Mouse (Mus musculus): ENCODE data around the gene Lgals1.

The Lgals1 gene

GRCm38 (mm10) chr15:78908982-78909381, 17.5 kb upstream of the Lgals1 start:
- no peak for DNase-seq (ENCODE audit: low spot score in 2 of 2)

GRCm38 (mm10) chr15:78912040-78912439, 14.5 kb upstream of the Lgals1 start:
- no peak for DNase-seq (ENCODE audit: low spot score in 2 of 2)

- DNase-seq (ENCODE audit: low spot score in 2 of 2): peak; percentile 91 to 95
Observed at GRCm38 (mm10) chr15:78913632-78914090, 12.9 kb upstream of the Lgals1 start, which contains the start of gene Pdxp. Pdxp (plus strand) TSS chr15:78913919.

- no peak for DNase-seq (ENCODE audit: low spot score in 2 of 2)
Observed at GRCm38 (mm10) chr15:78914091-78914822, 12.3 kb upstream of the Lgals1 start.

GRCm38 (mm10) chr15:78914823-78915659, 11.5 kb upstream of the Lgals1 start:
- no peak for DNase-seq (ENCODE audit: low spot score in 2 of 2)

GRCm38 (mm10) chr15:78915660-78916017, 10.9 kb upstream of the Lgals1 start:
- peak; percentile 70 to 76 for DNase-seq (ENCODE audit: low spot score in 2 of 2)

- DNase-seq (ENCODE audit: low spot score in 2 of 2): no peak
Observed at GRCm38 (mm10) chr15:78916052-78916826, 10.3 kb upstream of the Lgals1 start.

GRCm38 (mm10) chr15:78918126-78918525, 8.4 kb upstream of the Lgals1 start:
- DNase-seq (ENCODE audit: low spot score in 2 of 2): no peak

GRCm38 (mm10) chr15:78919914-78920313, 6.6 kb upstream of the Lgals1 start:
- no peak for DNase-seq (ENCODE audit: low spot score in 2 of 2)

- DNase-seq (ENCODE audit: low spot score in 2 of 2): no peak
Observed at GRCm38 (mm10) chr15:78922700-78923099, 3.8 kb upstream of the Lgals1 start.

GRCm38 (mm10) chr15:78923585-78923984, 2.9 kb upstream of the Lgals1 start:
- DNase-seq (ENCODE audit: low spot score in 2 of 2): peak; percentile 66 to 77

GRCm38 (mm10) chr15:78925129-78925528, 1.4 kb upstream of the Lgals1 start:
- no peak for DNase-seq (ENCODE audit: low spot score in 2 of 2)

GRCm38 (mm10) chr15:78927021-78927787, 679 bp downstream of the Lgals1 start:
- no peak for DNase-seq (ENCODE audit: low spot score in 2 of 2)

- peak; percentile 89 to 90 for DNase-seq (ENCODE audit: low spot score in 2 of 2)
Observed at GRCm38 (mm10) chr15:78927788-78928457, 1.4 kb downstream of the Lgals1 start.

- DNase-seq (ENCODE audit: low spot score in 2 of 2): no peak
Observed at GRCm38 (mm10) chr15:78928539-78928938, 2.0 kb downstream of the Lgals1 start.

GRCm38 (mm10) chr15:78930192-78930706, 3.7 kb downstream of the Lgals1 start:
- DNase-seq (ENCODE audit: low spot score in 2 of 2): no peak

GRCm38 (mm10) chr15:78930801-78931426, 4.4 kb downstream of the Lgals1 start:
- DNase-seq (ENCODE audit: low spot score in 2 of 2): no peak

GRCm38 (mm10) chr15:78931577-78931976, 5.1 kb downstream of the Lgals1 start:
- peak; percentile 76 to 79 for DNase-seq (ENCODE audit: low spot score in 2 of 2)

- DNase-seq (ENCODE audit: low spot score in 2 of 2): peak; percentile 73 to 83
Observed at GRCm38 (mm10) chr15:78934784-78935320, 8.3 kb downstream of the Lgals1 start, which contains the start of gene Nol12. Nol12 (plus strand) TSS chr15:78934933.

- no peak for DNase-seq (ENCODE audit: low spot score in 2 of 2)
Observed at GRCm38 (mm10) chr15:78936403-78936802, 9.9 kb downstream of the Lgals1 start.
